Mouse (Mus musculus) gastrocnemius, adult 8-10 months (tissue): Measurements from ENCODE around the gene Tmem229a. TPM values are rescaled to one million over a fixed set of nuclear protein-coding genes. Genes with fewer than 3 reads are reported as not detected.

ENCODE experiments used
- DNase-seq, 2 experiments: peaks; one replicate each; pipeline ENCODE4 v3.0.0; 2022; ENCODE audit warnings: low spot score in 2 of 2
- total RNA-seq, 4 experiments: library from RNA; stranded (reverse); gene quantifications; 2 replicates each; pipeline ENCODE4 v1.2.4; 2022

Tmem229a gene
- under 1 TPM; 0.07 to 0.34 (median 0.19) TPM for total RNA-seq

DNA sequence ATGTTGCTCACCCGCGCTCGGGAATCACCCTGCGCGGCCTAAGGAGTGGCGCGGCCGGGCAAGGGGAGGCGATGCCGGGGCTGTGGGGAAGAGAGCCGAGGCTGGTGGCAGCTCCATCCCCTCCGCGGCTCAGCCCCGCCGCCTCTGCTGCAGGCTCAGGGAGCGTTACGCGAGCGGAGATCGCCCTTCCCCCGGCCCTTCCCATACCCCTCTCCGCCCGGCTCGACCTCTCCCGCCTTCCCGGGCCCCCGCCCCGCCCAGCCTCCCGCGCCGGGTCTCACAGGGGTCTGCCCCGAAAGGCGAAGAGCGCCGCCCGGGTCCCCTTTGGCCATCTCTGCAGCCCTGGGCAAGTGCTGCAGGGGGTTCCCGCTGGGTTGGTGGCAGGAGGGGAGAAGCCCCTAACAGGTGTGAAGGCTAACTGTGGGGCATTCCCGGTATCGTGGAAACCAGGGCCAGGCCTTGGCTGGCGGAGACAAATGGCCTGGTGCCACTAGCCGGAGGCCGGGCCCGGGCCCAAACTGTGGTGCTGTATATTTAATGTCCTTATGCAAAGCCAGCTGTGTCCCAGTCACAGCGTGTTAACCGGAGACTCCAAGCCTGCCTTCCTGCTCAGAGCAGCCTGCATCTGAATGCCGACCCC, at the start of gene Tmem229a:
TSS of gene Tmem229a (minus strand) at position 352 of the 640 bp plus-strand sequence.
- DNase-seq: peak in 1 of 2 experiments; percentile 17

DNA sequence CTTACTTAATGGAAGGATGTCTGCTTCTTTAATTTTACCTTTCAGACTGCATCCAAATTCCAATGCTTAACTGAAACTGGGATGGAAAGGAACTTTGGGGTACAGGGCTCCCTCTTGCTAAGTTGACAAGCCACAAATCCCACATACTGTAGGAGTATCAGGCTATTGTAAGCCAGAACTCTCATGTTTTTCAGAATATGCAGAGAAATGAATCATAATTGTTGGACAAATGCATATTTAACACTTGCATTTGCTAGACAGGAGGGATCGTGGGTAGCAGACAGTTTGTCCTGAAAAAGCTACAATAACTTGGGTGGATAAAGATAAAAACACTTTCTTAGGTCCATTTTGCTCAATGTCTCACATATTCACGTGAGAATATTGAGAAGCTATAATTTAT, 37.7 kb upstream of the Tmem229a start:
- no peak for DNase-seq

DNA sequence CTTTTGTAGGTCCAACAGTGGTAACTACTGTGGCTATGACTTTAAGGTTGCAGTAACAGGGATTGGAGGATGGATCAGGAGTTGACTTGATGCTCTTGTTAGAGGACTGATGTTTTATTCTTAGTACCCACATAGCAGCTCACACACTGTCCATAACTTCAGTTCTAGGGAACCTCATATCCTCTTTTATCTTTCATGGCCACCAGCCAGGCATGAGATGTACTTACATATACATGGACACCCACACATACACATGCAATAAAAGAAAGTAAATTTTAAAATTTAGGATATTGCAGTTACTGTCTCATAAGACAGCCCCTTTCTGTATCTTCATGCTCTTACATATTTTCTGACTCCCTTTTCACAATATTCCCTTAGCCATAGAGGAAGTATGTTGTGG, 33.7 kb upstream of the Tmem229a start:
- no peak for DNase-seq

DNA sequence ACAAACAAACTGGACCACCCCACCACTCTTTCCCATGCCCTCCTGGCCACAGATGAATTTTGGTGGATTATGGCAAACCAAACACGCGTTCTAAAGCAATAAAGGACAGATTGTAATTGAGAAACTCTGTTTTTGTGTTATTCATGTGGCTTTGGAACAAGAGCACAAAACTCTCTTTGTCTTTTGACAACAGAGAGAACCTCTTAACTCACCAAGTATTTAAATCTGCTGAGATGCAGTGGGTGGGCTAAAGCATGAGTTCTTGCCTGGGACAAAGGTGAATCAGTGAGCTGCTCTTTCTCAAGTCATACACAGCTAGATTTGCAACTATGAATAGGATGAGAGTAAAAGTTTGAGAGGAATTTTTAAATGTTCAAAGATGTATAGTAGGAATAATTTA, 20.1 kb upstream of the Tmem229a start:
- DNase-seq: no peak

DNA sequence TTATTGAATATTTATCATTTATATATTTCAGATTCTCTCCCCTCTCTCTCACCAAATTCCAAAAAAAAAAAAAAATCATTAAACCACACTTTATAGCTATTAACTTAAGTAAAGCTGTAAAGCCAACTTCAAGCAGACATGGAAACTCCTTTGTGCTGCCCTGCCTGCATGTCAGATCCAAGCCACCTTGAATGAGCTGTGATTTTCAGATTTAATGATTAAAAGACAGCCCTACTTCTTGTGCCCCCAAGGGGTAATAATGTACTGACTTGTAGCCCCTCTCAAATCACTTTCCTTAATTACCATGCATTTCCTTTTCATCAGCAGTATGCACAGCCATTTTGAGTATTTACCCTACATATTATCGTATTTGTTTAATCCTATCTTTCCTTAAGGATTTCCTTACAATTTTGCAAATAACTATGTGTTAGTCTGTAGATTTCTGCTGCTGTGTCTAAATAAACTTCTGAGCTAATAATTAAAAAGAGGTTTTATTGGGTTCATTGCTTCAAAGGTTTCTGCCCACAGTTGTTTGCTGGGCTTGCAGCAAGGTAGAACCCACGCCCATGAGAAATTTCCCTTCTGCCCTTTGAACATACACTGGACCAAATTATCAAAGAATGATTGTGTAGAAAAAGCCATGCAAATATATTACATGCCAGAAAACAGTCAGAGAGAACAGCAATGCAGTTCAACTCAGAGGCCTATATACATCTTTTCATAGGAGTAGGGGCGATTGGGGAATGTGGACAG, 12.6 kb upstream of the Tmem229a start:
- DNase-seq: no peak

DNA sequence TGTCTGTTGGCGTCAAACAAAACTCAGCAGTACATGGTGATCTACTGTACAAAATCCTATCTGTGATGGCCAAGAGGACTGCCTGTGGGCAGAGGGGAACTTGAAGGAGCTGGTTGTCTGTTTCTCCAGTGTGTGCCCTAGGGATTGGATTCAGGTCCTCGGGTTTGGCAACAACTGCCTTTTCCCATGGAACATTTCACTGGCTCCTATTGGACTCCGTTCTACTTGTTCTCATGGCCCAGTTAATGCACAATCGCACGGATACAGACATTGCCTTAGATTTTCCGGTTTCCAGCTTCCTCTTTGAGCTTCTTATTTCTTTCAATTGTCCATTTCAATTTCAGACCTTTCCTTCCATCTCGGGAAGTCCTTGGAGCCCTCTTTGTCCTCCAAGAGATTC, 11.6 kb upstream of the Tmem229a start:
- no peak for DNase-seq

DNA sequence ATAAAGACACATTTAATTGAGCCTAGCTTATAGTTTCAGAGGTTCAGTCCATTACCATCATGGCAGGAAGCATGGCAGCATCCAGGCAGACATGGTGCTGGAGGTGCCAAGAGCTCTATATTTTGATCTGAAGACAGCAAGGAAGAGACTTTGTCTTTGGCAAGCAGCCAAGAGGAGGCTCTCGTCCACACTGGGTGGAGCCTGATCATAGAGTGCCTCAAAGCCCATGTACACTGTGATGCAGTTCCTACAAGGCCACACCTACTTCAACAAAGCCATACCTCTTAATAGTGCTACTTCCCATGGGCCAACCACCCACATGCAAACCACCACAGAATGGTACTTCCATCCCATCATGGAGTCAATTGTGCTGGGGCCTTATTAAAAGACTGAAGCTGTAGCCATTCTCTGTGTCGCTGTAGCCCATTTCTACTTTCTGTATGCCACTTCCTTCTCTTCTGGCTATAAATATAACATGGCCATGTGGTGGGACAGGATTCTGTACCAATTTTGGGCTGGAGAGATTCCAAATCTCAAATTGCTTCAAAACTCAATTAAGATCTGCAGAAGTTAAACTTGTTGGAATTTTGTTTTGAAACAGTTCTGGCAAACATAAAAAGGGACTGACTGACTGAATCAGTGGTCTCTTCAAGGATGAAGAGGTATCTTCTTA, 10.0 kb upstream of the Tmem229a start:
- DNase-seq: no peak

DNA sequence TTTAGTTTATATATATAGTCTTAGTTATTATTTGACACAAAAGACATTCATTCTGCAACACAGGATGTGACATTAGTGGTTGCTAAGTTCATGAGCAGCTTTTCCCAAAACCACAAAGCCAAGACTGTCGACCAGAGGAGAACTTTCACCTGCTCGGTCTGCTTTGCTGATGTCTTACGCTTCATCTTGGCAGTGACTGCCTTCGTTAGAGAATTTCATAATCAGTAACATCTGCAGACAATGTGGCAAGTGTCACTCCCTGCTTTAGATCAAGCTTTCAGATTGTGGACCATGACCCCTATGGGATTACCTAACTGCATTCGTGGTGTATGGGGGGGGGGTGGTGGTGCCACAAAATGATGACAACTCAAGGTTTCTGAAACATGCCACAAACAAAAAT, 7.7 kb upstream of the Tmem229a start:
- no peak for DNase-seq

DNA sequence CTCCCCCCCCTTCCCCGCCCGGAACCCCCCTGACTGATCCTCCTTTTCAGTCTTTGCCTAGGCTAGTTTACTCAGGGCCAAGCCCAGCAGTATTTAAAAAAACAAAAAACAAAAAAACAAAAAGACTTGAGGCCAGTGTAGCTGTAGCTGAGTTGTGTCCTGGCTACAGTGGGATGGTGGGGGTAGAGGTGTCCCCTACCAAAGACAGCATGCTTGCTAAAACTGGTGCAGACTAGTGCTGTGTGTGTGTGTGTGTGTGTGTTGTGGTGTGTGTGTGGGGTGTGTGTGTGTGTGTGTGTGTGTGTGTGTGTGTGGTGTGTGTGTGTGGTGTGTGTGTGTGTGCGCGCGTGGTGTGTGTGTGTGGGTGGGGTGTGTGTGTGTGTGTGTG, 483 bp upstream of the Tmem229a start:
- DNase-seq: no peak

DNA sequence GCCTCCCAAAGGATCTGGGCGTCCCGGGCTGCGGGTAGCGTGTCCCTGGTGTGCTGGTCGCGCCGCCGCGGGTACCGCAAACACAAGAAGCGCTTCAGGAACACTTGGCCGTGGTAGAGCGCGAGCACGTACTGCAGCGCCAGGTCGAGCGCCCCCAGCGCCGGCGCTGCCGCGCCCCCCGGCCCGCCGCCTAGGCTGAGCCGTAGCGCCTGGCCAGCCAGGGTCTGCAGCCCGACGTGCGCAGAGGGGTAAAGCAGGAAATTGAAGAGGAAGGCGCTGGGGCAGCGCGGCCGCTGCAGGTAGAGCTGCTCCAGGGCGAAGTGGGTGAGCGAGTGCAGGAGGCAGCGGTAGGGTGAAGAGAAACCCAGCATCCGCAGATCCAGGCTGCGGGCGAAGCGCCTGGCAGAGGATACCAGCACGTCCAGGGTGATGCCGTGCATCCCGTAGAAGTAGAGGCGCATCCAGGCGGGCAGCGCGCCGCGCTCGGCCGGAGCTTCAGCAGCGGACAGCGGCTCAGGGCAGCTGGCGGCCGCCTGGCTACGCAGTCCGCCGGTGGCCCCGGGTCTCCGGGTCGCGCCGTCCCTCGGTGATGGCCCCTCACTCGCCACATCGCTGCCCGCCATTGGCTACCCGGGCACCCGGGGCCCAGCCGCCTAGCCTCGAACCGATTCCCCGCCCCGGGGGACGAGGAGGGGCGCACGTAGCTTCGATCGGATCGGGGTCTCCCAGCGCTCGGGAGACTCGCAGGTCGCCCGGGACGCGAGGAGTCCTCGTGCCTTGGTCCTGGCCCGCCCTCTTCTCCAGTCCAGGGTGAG, 759 bp downstream of the Tmem229a start:
- peak in 1 of 2 experiments; percentile 3 for DNase-seq

DNA sequence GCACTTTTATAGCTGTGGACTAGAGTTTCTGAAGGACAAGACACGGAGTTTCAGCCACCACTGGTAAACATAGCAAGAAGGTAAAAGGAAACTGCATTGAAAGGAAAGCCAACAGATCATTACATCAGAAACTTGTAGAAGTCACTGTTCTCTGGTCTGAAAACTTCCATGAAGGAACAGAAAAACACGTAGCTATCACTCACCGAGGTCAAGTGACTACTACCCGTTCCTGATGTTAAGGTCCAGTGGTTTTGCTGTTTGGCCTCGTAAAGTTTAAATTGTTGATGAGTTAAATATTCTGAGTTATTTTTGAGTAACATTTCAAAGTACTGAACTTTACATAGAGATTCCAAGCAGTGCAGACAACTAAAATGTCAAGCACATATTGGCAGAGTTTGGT, 2.0 kb downstream of the Tmem229a start:
- no peak for DNase-seq

DNA sequence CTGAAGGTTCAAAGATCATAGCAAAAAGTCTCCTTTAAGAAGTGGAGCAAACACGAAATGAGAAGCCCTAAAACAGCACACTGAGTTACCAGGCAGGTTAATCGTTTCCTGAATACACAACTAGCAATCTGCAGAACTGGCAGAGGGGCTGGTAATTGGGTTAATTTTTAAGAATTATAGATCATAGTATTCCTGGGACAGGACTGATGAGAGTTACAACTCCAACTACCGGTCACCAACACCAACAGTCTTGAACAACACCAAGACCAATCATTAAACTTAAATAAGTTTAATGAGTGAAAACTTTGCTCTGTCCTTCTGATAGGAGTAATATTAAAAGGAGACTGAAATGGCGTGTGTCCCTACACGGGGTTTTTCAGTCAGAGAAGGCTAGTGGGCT, 3.8 kb downstream of the Tmem229a start:
- no peak for DNase-seq

DNA sequence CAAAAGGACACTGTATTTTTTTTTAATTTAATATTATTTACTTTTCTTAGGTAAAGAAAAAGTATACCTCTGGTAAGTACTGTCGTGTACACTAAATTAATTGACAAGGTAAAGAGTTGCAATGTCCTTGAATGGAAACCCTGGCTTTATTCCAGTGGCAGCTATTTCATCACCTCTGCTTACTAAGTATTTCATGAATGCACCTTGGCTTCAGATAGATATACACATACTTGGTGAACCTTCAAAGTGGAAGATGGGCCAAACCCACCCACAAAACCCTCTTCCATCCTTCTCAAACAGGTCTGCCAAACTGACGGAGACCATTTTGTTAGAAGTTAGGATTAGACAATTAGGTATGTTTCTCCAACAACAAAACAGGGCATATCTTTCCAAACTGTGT, 5.4 kb downstream of the Tmem229a start:
- no peak for DNase-seq

DNA sequence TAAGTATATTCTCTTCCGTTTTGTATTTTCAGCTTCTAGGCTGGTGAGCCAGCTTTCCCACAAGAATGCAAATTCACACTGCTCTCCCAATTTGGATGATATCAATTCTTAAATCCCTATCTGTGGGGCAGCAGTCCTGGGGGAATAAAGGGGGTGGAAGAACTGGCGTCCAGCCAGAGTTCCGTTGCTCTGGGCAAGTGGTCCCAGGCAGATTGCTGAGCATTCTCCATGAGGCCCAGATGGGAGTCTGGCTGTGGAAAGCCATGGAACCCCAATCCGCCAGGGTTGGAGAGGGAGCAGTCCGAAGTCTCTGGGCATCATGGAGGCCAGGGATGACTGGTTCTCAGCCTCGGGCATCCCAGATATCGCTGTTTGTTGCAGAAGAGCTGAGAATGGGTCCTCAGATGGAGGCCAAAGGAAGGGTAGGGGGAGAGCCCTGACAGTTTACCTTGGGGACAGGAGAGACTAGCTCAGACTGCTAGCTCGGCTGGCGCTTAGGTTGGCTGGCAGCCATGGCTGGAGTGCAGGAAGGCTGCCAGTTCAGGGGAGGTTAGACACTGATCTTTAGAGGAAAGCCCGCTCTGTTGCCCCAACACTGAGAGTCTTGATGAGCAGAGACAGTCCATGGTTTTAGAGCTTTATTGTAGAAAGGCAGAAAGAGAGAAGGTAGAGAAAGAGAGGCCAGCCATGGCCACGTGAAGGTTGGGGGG, 30.9 kb downstream of the Tmem229a start:
- DNase-seq: no peak

DNA sequence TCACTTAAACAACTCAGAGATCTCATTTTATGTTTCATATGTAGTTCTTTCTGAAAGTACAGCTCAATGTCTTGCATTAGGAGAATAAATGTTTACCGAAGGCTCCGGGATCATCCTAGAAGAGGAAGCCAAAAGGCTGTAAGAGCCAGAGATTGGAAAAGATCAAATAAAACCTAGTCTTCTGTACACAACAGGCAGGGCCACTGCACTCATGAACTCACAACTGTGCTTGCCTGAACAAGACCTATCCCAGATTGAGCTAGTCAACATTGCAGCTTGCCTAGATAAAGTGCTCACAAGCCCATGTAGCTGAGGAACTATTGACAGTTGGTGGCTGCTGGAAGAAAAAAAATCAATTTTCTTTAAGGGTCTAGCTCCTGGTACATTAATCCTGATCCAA, 42.5 kb downstream of the Tmem229a start:
- no peak for DNase-seq

DNA sequence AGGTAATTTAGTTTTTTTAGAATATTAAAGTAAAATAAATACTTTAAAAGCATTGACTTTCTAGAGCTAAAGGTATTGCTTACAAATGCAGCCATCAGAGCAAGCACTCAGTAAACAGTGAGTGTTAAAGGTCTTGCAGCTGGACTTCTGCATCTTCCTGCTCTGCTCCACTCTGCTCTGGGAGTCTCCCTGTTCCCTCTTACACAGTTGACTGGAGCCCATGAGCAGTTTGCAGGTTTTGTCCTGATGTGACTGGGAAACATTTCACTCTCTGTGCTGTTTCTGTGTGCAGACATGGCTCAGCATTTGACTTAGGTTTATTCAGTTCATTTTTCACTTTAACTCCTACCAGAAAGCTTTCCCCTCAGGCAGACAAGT, 45.4 kb downstream of the Tmem229a start:
- no peak for DNase-seq

DNA sequence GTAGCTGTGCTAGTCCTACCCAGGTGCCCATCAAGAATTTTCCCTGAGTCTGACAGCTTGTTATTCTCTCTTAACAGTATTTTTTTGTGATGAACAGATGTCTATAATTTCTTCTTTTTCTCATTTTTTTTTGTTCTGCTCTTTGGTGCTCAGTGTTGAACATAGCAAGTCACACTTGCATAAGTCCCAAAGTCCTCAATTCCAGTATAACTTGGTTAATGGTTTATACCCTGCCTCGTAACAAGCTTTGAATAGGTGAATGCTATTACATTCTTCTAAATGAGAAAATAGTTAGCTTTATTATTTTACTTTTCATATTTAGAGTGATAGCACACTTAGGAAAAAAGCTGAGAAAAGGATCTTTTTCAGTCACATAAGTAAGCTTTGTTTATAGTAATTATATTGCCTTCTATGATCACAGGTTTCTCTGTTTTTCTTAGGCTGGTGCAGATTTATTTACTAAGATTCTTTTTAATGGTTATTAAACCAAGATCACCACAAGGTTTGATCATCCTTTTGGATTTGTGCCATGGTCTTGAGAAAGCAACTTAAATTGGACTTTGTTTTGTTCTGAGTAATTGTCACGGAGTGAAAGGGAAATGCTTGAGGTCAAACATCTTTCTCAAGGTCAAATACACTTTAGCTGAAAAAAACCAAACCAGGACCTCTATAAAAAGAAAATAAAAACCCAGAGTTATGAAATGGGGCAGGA, 45.9 kb downstream of the Tmem229a start:
- no peak for DNase-seq

DNA sequence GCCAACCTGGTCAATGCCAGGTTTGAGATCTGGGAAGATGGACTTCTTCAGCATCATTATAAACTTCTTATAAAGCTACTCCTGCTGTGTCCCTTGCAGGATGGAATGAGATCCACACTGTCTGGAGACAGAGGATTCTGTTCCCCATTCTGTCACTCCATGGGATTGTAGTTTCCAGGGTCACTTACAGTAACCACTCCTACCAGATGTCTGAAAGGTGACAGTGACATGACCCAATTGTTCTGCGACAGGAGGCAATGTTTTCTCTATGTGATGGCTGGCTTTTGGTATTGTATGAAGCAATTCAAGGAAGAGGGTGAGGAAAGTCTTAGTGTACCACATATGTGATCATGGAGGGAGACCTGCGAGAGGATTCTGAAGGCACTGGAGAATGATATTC, 48.3 kb downstream of the Tmem229a start:
- no peak for DNase-seq

DNA sequence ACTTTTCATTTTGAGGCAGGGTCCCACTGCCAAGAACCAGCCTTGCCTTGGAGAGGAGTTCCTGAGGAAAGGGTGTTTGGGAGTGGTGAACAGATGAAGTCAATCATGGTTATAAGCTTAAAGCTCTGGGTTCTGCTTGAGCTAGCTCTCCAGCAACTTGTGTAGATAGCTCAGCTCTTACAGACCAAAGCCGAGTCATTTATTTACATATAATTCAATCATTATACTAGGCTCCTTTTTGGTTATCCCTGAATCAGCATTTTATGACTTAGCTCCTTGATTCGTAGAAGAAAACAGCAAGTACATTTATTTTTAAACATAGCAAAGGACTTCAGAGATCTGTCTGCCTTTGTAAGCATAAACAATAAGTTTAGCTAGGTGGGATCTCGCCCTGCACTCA, 51.0 kb downstream of the Tmem229a start:
- DNase-seq: no peak
